Mouse (Mus musculus) kidney, adult 2 months (tissue): ENCODE measurements at regions not wholly inside any gene's neighbourhood (a gene's known extent, or its start where the extent isn't known, plus 50 kb on each side); places are given as distances from the start of the nearest gene placed in this dataset.

ENCODE experiments used
- CTCF ChIP-seq: fragments of 200-500 bp; conservative IDR thresholded peaks from 2 replicates; pipeline ENCODE4 v1.5.1; 2011; ENCODE audit warnings: low read depth, mild to moderate bottlenecking, control low read depth, low read length, moderate library complexity, mixed read lengths; ENCODE audit not compliant: insufficient read depth, insufficient read length
- POLR2A ChIP-seq: fragments of 200-500 bp; IDR thresholded peaks from one replicate; pipeline ENCODE4 v1.6.1; 2011; ENCODE audit warnings: low read depth, low read length, control low read depth

- TF ChIP-seq POLR2A (no peak), CTCF (no peak)
Measured at GRCm38 (mm10) chr2:9409075-9409474, 472.0 kb upstream of the 4930412O13Rik start.
